Mouse (Mus musculus) embryonic facial prominence, embryonic 14.5 days (tissue): Measurements from ENCODE around the gene Gm17657. TPM values are rescaled to one million over a fixed set of nuclear protein-coding genes. Genes with fewer than 3 reads are reported as not detected.

Source experiments
- ATAC-seq: fragments of 200-750 bp; cut with Nextera tagmentation; 2 replicates; pipeline ENCODE4 v1.8.0; 2017; ENCODE audit warnings: low read depth, moderate number of reproducible peaks, moderate TSS enrichment
- DNase-seq: peaks from one replicate; pipeline ENCODE4 v3.0.0-alpha.2; 2015; ENCODE audit warnings: low spot score
- H3K27ac ChIP-seq: fragments of 300-500 bp; sonication (generic); replicated peaks from 2 replicates; pipeline ENCODE4 v1.5.1; 2014; ENCODE audit warnings: low read depth, mild to moderate bottlenecking, low read length, moderate library complexity
- H3K27me3 ChIP-seq: fragments of 300-500 bp; sonication (generic); replicated peaks from 2 replicates; pipeline ENCODE4 v1.6.1; 2014; ENCODE audit warnings: low read length; ENCODE audit not compliant: control insufficient read depth, insufficient read depth
- H3K36me3 ChIP-seq: fragments of 300-500 bp; sonication (generic); 2 replicates; pipeline ENCODE4 v1.6.1; 2014; ENCODE audit warnings: low read length, mixed read lengths; ENCODE audit not compliant: control insufficient read depth, insufficient read depth
- H3K4me1 ChIP-seq: fragments of 300-500 bp; sonication (generic); 2 replicates; pipeline ENCODE4 v1.6.1; 2014; ENCODE audit warnings: antibody characterized with exemption, low read length; ENCODE audit not compliant: control insufficient read depth, insufficient read depth
- H3K4me2 ChIP-seq: fragments of 300-500 bp; sonication (generic); 2 replicates; pipeline ENCODE4 v1.6.1; 2014; ENCODE audit warnings: low read depth, mild to moderate bottlenecking, low read length, moderate library complexity, mixed read lengths
- H3K4me3 ChIP-seq: fragments of 300-500 bp; sonication (generic); 2 replicates; pipeline ENCODE4 v1.5.1; 2014; ENCODE audit warnings: low read depth, mild to moderate bottlenecking, low read length
- H3K9ac ChIP-seq: fragments of 300-500 bp; sonication (generic); 2 replicates; pipeline ENCODE4 v1.6.1; 2014; ENCODE audit warnings: low read depth, mild to moderate bottlenecking, low read length, moderate library complexity, mixed read lengths
- H3K9me3 ChIP-seq: fragments of 300-500 bp; sonication (generic); 2 replicates; pipeline ENCODE4 v1.6.1; 2016; ENCODE audit warnings: low read length; ENCODE audit not compliant: control insufficient read depth
- WGBS: fragments of 180-500 bp; shearing (Covaris S2); extraction: QIAGEN DNeasy Blood & Tissue Kit; methylation state at CpG from one replicate; pipeline ENCODE4 v1.1.7; 2014; 5-methylcytosine and 5-hydroxymethylcytosine counted together
- polyA plus RNA-seq: library from polyadenylated mRNA; unstranded; fragments of >200 nt; fragmentation: Nextera tagmentation; extraction: Ambion mirVana; gene quantifications from 2 replicates; pipeline ENCODE4 v1.2.1, GENCODE M21; 2014

The Gm17657 gene
- polyA plus RNA-seq, 1 experiment from 2014 or later = not detected

DNA sequence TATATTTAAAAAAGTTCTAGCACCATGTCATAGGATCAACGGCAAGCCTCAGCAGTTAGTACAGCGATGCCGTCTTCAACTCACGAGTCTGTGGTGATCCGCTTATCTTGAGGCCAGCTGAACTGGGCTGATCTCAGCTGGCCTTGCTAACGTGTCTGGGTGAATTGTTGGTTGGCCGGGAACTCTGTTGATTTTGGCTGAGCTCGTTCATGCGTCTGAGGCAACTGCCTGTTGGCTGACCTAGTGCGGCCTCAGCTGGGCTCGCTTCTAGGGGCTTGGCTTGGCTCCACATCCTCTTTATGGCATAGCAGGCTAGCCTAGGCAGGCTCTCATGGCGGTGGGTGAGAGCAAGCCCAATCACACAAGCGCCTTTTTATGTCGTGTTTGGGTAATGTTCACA lies 8.0 kb downstream of the Gm17657 start:
- H3K9ac ChIP-seq = no peak overlapping the region
- no peak overlapping the region for H3K4me2 ChIP-seq
- no peaks in the 10 kb centered on the region for H3K9me3 ChIP-seq
- ATAC-seq = peak; percentile 37
- WGBS = 67% methylated on average over 14 of the region's 14 CpGs
- no peak overlapping the region for H3K27ac ChIP-seq
- H3K4me3 ChIP-seq = no peak overlapping the region
- DNase-seq = peak; percentile 75
- H3K27me3 ChIP-seq = no peaks in the 10 kb centered on the region
- H3K4me1 ChIP-seq = no peaks in the 10 kb centered on the region
- H3K36me3 ChIP-seq = no peaks in the 10 kb centered on the region

DNA sequence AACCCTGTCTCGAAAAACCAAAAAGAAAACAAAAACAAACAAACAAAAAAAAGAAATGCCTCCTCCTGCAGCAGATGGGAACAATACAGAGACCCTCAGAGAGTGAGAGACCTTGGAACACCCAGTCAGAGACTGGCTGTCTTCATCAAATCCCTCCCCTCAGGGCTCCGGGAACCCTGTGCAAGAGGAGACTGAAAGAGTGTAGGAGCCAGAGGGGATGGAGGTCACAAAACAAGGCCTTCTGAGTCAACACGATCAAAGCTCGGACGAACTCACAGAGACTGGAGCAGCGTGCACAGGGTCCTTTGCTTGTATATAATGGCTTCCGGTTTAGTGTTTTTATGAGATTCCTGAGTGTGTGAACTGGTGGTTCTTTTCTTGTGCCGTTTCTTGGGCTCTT lies 9.0 kb downstream of the Gm17657 start:
- 87% methylated on average over 8 of the region's 8 CpGs for WGBS

DNA sequence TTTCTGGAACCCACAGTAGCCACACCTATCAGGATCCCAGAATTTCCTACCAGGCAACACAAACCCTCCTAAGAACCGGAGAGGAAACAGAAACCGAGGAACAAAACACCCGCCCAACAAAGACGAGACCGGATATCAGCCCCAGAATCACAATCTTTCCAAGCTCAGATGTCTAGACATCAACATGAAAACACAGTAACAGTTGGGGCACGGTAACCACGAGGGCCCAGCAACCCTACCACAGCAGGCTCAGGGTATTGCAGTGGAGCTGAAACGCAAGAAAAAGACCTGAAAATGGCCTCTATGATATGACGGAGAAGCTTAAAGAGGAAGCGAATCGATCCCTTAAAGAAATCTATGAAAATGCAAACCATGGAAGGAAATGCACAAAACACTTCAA lies 15.6 kb downstream of the Gm17657 start:
- Histone ChIP-seq H3K36me3 (no peaks in the 10 kb centered on the region), H3K4me1 (no peaks in the 10 kb centered on the region), H3K27ac (no peak overlapping the region), H3K9me3 (no peaks in the 10 kb centered on the region), H3K4me2 (no peak overlapping the region), H3K9ac (no peak overlapping the region), H3K27me3 (no peaks in the 10 kb centered on the region), H3K4me3 (no peak overlapping the region)
- ATAC-seq (no peak), DNase-seq (no peak)
- 86% methylated on average over 11 of the region's 11 CpGs for WGBS

More for the DNA sequence above, 9.0 kb downstream of the Gm17657 start:
- DNase-seq (no peak), ATAC-seq (no peak)
- no peak overlapping the region for H3K27ac ChIP-seq
- no peak overlapping the region for H3K9ac ChIP-seq
- no peak overlapping the region for H3K4me2 ChIP-seq
- H3K4me3 ChIP-seq = no peak overlapping the region
- no peaks in the 10 kb centered on the region for H3K27me3 ChIP-seq
- no peaks in the 10 kb centered on the region for H3K4me1 ChIP-seq
- H3K9me3 ChIP-seq = no peaks in the 10 kb centered on the region
- H3K36me3 ChIP-seq = no peaks in the 10 kb centered on the region

DNA sequence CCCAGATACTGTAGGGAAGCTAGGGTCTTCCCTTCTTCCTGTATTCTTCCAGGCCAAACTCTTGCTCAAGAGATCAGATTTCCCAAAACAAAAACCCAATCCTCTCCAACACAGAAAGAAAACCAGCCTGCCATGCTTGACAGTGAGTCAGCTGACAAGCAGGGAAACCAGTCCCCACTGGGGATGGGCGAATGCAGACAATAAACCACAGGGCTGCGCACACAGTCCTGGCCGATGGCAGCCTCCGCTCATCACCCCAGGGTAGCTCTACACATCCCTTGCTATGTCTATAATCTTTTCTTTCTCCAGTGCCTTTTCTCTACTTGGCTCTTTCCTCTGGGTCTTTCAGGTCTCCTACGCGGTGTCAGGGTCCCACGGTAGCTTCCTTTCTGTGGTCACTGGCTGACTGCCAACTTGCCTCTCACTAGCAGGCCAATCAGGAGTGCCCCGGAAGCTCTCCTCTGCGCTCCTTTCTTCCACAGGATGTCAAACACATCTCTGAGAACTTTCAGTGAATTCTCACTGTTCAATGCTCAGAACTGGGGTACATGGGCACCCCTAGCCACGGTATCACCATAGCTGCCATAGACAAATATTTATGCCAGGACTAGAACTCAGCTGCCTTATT lies 17.6 kb downstream of the Gm17657 start:
- no peak overlapping the region for H3K9ac ChIP-seq
- no peak overlapping the region for H3K4me3 ChIP-seq
- no peaks in the 10 kb centered on the region for H3K4me1 ChIP-seq
- H3K27ac ChIP-seq = no peak overlapping the region
- no peaks in the 10 kb centered on the region for H3K27me3 ChIP-seq
- ATAC-seq (peak; percentile 41; the same call in 1 of the 2 replicates), DNase-seq (peak; percentile 49)
- 65% methylated on average over 10 of the region's 10 CpGs for WGBS
- H3K36me3 ChIP-seq = no peaks in the 10 kb centered on the region
- H3K9me3 ChIP-seq = no peaks in the 10 kb centered on the region
- H3K4me2 ChIP-seq = no peak overlapping the region

DNA sequence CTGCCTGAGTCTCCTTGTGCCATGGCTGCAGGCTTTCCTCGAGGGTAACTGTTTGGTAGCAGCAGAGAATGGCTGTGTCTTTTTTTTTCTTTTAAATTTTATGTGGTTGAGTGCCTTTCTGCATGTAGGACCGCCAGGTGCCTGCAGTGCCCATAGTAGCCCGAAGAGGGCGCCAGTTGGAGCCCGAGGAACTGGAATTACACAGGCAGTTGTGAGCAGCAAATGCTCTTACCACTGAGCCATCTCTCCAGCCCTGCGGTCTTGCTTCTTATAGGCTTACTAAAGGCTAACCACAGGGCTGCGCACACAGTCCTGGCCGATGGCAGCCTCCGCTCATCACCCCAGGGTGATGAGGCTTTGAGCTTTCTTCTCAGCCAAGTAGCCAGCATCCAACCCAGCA lies 18.2 kb downstream of the Gm17657 start:
- H3K4me3 ChIP-seq = no peak overlapping the region
- no peak overlapping the region for H3K4me2 ChIP-seq
- no peaks in the 10 kb centered on the region for H3K4me1 ChIP-seq
- ATAC-seq (no peak), DNase-seq (no peak)
- H3K27ac ChIP-seq = no peak overlapping the region
- H3K36me3 ChIP-seq = no peaks in the 10 kb centered on the region
- H3K27me3 ChIP-seq = no peaks in the 10 kb centered on the region
- no peak overlapping the region for H3K9ac ChIP-seq
- 82% methylated on average over 9 of the region's 9 CpGs for WGBS
- H3K9me3 ChIP-seq = 0 out of 2 replicates have a peak, but pooled peaks cover under 1% of the 10 kb centered on the region

DNA sequence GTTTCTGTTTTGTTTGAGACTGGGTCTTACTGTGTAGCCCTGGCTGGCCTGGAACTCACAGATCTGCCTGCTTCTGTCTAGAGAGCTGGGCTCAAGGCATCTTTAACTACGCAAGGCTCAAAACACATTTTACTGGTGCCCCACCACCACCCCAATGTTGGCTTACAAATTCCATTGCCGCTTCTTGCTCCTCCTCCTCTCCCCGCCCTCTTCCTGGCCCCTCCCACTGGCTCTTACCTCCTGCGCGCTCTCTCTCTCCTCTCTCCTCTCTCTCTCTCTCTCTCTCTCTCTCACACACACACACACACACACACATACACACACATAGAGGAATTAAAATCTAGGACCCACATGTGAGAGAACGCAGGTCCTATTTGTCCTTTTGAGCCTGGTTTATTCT lies 18.9 kb downstream of the Gm17657 start:
- H3K27me3 ChIP-seq = no peaks in the 10 kb centered on the region
- H3K9me3 ChIP-seq = peaks cover 8% of the 10 kb centered on the region; the same call in 1 of the 2 replicates
- WGBS = 82% methylated on average over 6 of the region's 6 CpGs
- no peak overlapping the region for H3K27ac ChIP-seq
- DNase-seq (no peak), ATAC-seq (no peak)
- H3K4me2 ChIP-seq = no peak overlapping the region
- H3K4me1 ChIP-seq = no peaks in the 10 kb centered on the region
- H3K4me3 ChIP-seq = no peak overlapping the region
- H3K9ac ChIP-seq = no peak overlapping the region
- H3K36me3 ChIP-seq = no peaks in the 10 kb centered on the region

DNA sequence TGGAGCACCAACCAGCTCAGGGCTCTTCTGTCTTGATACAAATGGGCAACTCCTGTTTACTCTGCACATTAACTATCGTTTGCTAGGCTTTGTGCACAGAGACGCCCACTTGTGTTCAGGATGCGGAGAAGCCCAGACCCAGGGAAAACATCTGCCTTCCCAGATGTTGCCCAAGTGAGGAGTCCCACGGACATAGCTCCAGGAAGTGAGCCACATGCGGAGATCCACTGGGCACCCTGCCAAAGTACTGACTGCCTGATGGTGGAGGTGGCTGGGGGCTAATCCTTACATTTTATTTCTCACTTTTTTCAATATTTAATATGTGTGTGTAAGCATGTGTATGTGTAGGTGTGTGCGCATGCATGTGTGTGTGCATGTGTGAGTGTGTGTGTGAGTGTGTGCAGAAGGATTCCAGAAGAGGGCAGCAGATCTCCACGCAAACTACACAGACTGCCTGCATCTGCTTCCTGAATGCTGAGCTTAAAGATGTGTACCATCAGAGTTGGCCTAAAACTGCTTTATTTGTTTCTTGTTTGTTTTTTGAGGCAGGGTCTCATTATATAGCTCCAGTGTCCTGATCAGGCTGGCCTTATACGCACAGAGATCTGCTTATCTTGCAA lies 20.8 kb downstream of the Gm17657 start:
- no peak overlapping the region for H3K27ac ChIP-seq
- H3K4me1 ChIP-seq = no peaks in the 10 kb centered on the region
- H3K36me3 ChIP-seq = no peaks in the 10 kb centered on the region
- peak; percentile 38 for DNase-seq
- H3K9ac ChIP-seq = no peak overlapping the region
- no peak for ATAC-seq
- no peak overlapping the region for H3K4me2 ChIP-seq
- 67% methylated on average over 8 of the region's 8 CpGs for WGBS
- no peak overlapping the region for H3K4me3 ChIP-seq
- H3K27me3 ChIP-seq = no peaks in the 10 kb centered on the region
- peaks cover 11% of the 10 kb centered on the region; the same call in 1 of the 2 replicates for H3K9me3 ChIP-seq

DNA sequence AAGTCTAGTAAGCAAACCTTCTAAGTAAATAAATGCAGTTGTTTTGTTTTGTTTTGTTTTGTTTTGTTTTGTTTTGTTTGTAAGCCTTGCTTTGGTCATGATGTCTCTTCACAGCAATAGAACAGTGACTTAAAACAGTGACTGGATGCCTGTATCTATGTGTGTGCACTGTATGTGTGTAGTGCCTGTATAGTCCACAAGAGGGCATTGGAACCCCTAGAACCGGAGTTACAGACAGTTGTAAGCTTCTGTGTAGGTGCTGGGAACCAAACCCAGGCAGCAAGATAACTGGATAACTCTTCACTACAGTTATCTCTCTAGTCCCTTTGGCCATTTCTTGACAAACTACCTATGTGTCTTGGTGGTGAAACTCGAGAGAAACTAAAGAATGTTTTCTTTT lies 23.8 kb downstream of the Gm17657 start:
- no peaks in the 10 kb centered on the region for H3K4me1 ChIP-seq
- WGBS = 70% methylated on average over 2 of the region's 2 CpGs
- no peak for ATAC-seq
- no peak overlapping the region for H3K9ac ChIP-seq
- H3K9me3 ChIP-seq = peaks cover 11% of the 10 kb centered on the region; the same call in 1 of the 2 replicates
- H3K4me3 ChIP-seq = no peak overlapping the region
- no peak overlapping the region for H3K4me2 ChIP-seq
- H3K27me3 ChIP-seq = no peaks in the 10 kb centered on the region
- DNase-seq = no peak
- no peak overlapping the region for H3K27ac ChIP-seq
- H3K36me3 ChIP-seq = no peaks in the 10 kb centered on the region

DNA sequence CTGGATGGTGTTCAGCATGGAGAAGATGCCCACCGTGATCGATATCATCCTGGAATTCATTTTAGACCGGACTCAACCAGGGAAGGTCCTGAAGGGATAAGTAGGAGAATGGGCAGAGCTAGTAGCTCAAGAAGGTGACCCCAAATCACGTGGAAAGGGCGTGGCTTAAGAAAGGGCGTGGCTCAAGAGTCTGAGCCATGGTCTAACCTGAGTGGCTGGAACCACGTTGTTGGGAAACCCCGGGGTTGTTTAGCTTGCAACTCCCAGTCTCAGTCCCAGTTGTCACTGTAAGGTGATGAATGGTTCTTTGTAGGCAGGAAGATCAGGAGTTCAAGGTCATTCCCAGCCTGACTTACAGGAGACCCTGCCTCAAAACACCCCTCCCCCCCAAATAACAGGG lies 29.7 kb downstream of the Gm17657 start:
- WGBS = 74% methylated on average over 8 of the region's 8 CpGs
- DNase-seq = no peak
- Histone ChIP-seq H3K9ac (no peak overlapping the region), H3K4me2 (no peak overlapping the region), H3K27ac (no peak overlapping the region), H3K4me1 (no peaks in the 10 kb centered on the region), H3K9me3 (no peaks in the 10 kb centered on the region), H3K27me3 (no peaks in the 10 kb centered on the region), H3K36me3 (no peaks in the 10 kb centered on the region), H3K4me3 (no peak overlapping the region)
- ATAC-seq = no peak
